Mouse (Mus musculus): ENCODE measurements around the gene Adh5. TPM values are rescaled to one million over a fixed set of nuclear protein-coding genes. Genes with fewer than 3 reads are reported as not detected.

The Adh5 gene
- total RNA-seq, 2 experiments from 2014 or later = 89.7 to 147 TPM

- no peak for ATAC-seq (replicated peaks; ENCODE audit: low FRiP score, low TSS enrichment, poor library complexity, severe bottlenecking)
Measured at GRCm38 (mm10) chr3:138498731-138499130, 55.8 kb downstream of the Adh5 start.

- no peak for ATAC-seq (replicated peaks; ENCODE audit: low FRiP score, low TSS enrichment, poor library complexity, severe bottlenecking)
Measured at GRCm38 (mm10) chr3:138499854-138500740, 57.2 kb downstream of the Adh5 start.

- no peak for ATAC-seq (replicated peaks; ENCODE audit: low FRiP score, low TSS enrichment, poor library complexity, severe bottlenecking)
Measured at GRCm38 (mm10) chr3:138503754-138504153, 60.9 kb downstream of the Adh5 start.

Other genes with a start within 250 kb of the Adh5 start
- not detected in 2 replicates for gene 4930579F01Rik, start 249.3 kb upstream of the Adh5 start, total RNA-seq (2014; fragmentation: Nextera tagmentation)
- gene 4930579F01Rik, start 249.3 kb upstream of the Adh5 start, total RNA-seq (2017) = not detected in 2 replicates
- gene Adh7, start 225.3 kb upstream of the Adh5 start, total RNA-seq (2014; fragmentation: Nextera tagmentation) = not detected in 2 replicates
- not detected in 2 replicates for gene Adh7, start 225.3 kb upstream of the Adh5 start, total RNA-seq (2017)
- not detected in 2 replicates for gene Adh1, start 182.1 kb upstream of the Adh5 start, total RNA-seq (2014; fragmentation: Nextera tagmentation)
- gene Adh1, start 182.1 kb upstream of the Adh5 start, total RNA-seq (2017) = not detected in 2 replicates
- gene Adh6a, start 129.8 kb upstream of the Adh5 start, total RNA-seq (2014; fragmentation: Nextera tagmentation) = not detected in 2 replicates
- gene Adh6a, start 129.8 kb upstream of the Adh5 start, total RNA-seq (2017) = not detected in 2 replicates
- gene Adh6b, start 101.3 kb upstream of the Adh5 start, total RNA-seq (2014; fragmentation: Nextera tagmentation) = not detected in 2 replicates
- gene Adh6b, start 101.3 kb upstream of the Adh5 start, total RNA-seq (2017) = not detected in 2 replicates
- gene Adh4, start 27.6 kb upstream of the Adh5 start, total RNA-seq (2014; fragmentation: Nextera tagmentation) = not detected in 2 replicates
- gene Adh4, start 27.6 kb upstream of the Adh5 start, total RNA-seq (2017) = not detected in 2 replicates
- gene Metap1, start 46.4 kb downstream of the Adh5 start, total RNA-seq (2014; fragmentation: Nextera tagmentation) = 65.1 and 68.0 TPM in 2 replicates
- 79.2 and 80.2 TPM in 2 replicates for gene Metap1, start 46.4 kb downstream of the Adh5 start, total RNA-seq (2017)
- gene Eif4e, start 83.1 kb downstream of the Adh5 start, total RNA-seq (2014; fragmentation: Nextera tagmentation) = 208 and 348 TPM in 2 replicates
- gene Eif4e, start 83.1 kb downstream of the Adh5 start, total RNA-seq (2017) = 215 and 277 TPM in 2 replicates